Mouse (Mus musculus) MEL (cell line): Measurements from ENCODE around the gene Tuba1b. TPM values are rescaled to one million over a fixed set of nuclear protein-coding genes. Genes with fewer than 3 reads are reported as not detected.

Source experiments
- DNase-seq: peaks from one replicate; pipeline ENCODE4 v3.0.0; 2011; ENCODE audit warnings: low read depth, low spot score
- H3K27ac ChIP-seq: 2 replicates; pipeline ENCODE4 v1.5.1; 2012; ENCODE audit warnings: low read depth, mild to moderate bottlenecking, control low read depth, low read length, moderate library complexity; ENCODE audit not compliant: control insufficient read depth
- H3K27me3 ChIP-seq, 2 experiments: fragments of 150-350 bp in 1 of 2; sonication (generic) in 1 of 2; 2 replicates each; pipeline ENCODE4 v1.6.1; 2012; ENCODE audit warnings: low read length in 2 of 2, mild to moderate bottlenecking in 2 of 2, improper control_type of control experiment in 1 of 2, moderate library complexity in 1 of 2; ENCODE audit not compliant: insufficient read depth in 2 of 2, control insufficient read depth in 1 of 2
- H3K36me3 ChIP-seq, 2 experiments: 2 replicates each; pipeline ENCODE4 v1.6.1; 2012 to 2014; ENCODE audit warnings: low read length in 2 of 2, improper control_type of control experiment in 1 of 2, inconsistent platforms in 1 of 2, mild to moderate bottlenecking in 1 of 2; ENCODE audit not compliant: insufficient read depth in 2 of 2, control insufficient read depth in 1 of 2
- H3K4me1 ChIP-seq, 2 experiments: fragments of 150-350 bp in 1 of 2; sonication (generic) in 1 of 2; 2 replicates each; pipeline ENCODE4 v1.6.1; 2012; ENCODE audit warnings: low read length in 2 of 2, improper control_type of control experiment in 1 of 2, mild to moderate bottlenecking in 1 of 2; ENCODE audit not compliant: insufficient read depth in 2 of 2, control insufficient read depth in 1 of 2
- H3K4me3 ChIP-seq, 2 experiments: fragments of 150-350 bp in 1 of 2; sonication (generic) in 1 of 2; 2 replicates each; pipeline ENCODE4 v1.5.1; 2012; ENCODE audit warnings: low read depth in 2 of 2, low read length in 2 of 2, mild to moderate bottlenecking in 2 of 2, moderate library complexity in 2 of 2, control low read depth in 1 of 2, improper control_type of control experiment in 1 of 2; ENCODE audit not compliant: control insufficient read depth in 1 of 2, insufficient read depth in 1 of 2
- H3K79me2 ChIP-seq: 2 replicates; pipeline ENCODE4 v1.6.1; 2012; ENCODE audit warnings: mild to moderate bottlenecking, low read length, moderate library complexity; ENCODE audit not compliant: control insufficient read depth, poor library complexity, insufficient read depth
- H3K9ac ChIP-seq: 2 replicates; pipeline ENCODE4 v1.6.1; 2012; ENCODE audit warnings: low read depth, mild to moderate bottlenecking, control low read depth, low read length, moderate library complexity; ENCODE audit not compliant: control insufficient read depth, poor library complexity, severe bottlenecking
- H3K9me3 ChIP-seq: fragments of 150-350 bp; sonication (generic); replicated peaks from 2 replicates; pipeline ENCODE4 v1.6.1; 2012; ENCODE audit warnings: mild to moderate bottlenecking, low read length, improper control_type of control experiment, moderate library complexity; ENCODE audit not compliant: insufficient read depth
- CHD1 ChIP-seq: IDR thresholded peaks from 2 replicates; pipeline ENCODE4 v1.6.1; 2012; ENCODE audit warnings: low read depth, mild to moderate bottlenecking, inconsistent platforms, low read length, improper control_type of control experiment
- CHD2 ChIP-seq: IDR thresholded peaks from 2 replicates; pipeline ENCODE4 v1.6.1; 2011; ENCODE audit warnings: low read length, improper control_type of control experiment
- CTCF ChIP-seq, 3 experiments: IDR thresholded peaks in 2 of 3; conservative IDR thresholded peaks in 1 of 3; 2 replicates each; pipeline ENCODE4 v1.5.1; 2011 to 2012; ENCODE audit warnings: low read length in 3 of 3, low read depth in 2 of 3, mild to moderate bottlenecking in 2 of 3, improper control_type of control experiment in 1 of 3, inconsistent platforms in 1 of 3, mixed read lengths in 1 of 3, moderate library complexity in 1 of 3; ENCODE audit not compliant: control insufficient read depth in 1 of 3, insufficient read depth in 1 of 3, poor library complexity in 1 of 3, severe bottlenecking in 1 of 3
- ELF1 ChIP-seq: IDR thresholded peaks from 2 replicates; pipeline ENCODE4 v1.6.1; 2014; ENCODE audit warnings: low read depth, mild to moderate bottlenecking, inconsistent platforms, low read length, improper control_type of control experiment, moderate library complexity
- EP300 ChIP-seq, 2 experiments: IDR thresholded peaks; 2 replicates each; pipeline ENCODE4 v1.6.1; 2011; ENCODE audit warnings: improper control_type of control experiment in 2 of 2, low read length in 2 of 2, low read depth in 1 of 2, mild to moderate bottlenecking in 1 of 2
- ETS1 ChIP-seq: IDR thresholded peaks from 2 replicates; pipeline ENCODE4 v1.6.1; 2012; ENCODE audit warnings: low read depth, mild to moderate bottlenecking, inconsistent platforms, low read length, improper control_type of control experiment, moderate library complexity
- GABPA ChIP-seq: IDR thresholded peaks from 2 replicates; pipeline ENCODE4 v1.6.1; 2012; ENCODE audit warnings: low read depth, mild to moderate bottlenecking, inconsistent platforms, low read length, improper control_type of control experiment, moderate library complexity
- HCFC1 ChIP-seq: IDR thresholded peaks from 2 replicates; pipeline ENCODE4 v1.6.1; 2012; ENCODE audit warnings: low read depth, mild to moderate bottlenecking, inconsistent platforms, low read length, improper control_type of control experiment, moderate library complexity
- KAT2A ChIP-seq: conservative IDR thresholded peaks from 2 replicates; pipeline ENCODE4 v1.6.1; 2012; ENCODE audit warnings: low read depth, low read length, improper control_type of control experiment, inconsistent platforms
- MAZ ChIP-seq: IDR thresholded peaks from 2 replicates; pipeline ENCODE4 v1.6.1; 2012; ENCODE audit warnings: low read depth, mild to moderate bottlenecking, inconsistent platforms, low read length, improper control_type of control experiment
- MXI1 ChIP-seq: IDR thresholded peaks from 2 replicates; pipeline ENCODE4 v1.6.1; 2011; ENCODE audit warnings: mild to moderate bottlenecking, low read depth, low read length, improper control_type of control experiment
- MYB ChIP-seq: IDR thresholded peaks from 2 replicates; pipeline ENCODE4 v1.6.1; 2011; ENCODE audit warnings: mild to moderate bottlenecking, low read depth, low read length, improper control_type of control experiment
- MYC ChIP-seq: IDR thresholded peaks from 2 replicates; pipeline ENCODE4 v1.6.1; 2011; ENCODE audit warnings: low read depth, mild to moderate bottlenecking, low read length, improper control_type of control experiment, moderate library complexity
- NRF1 ChIP-seq: IDR thresholded peaks from 2 replicates; pipeline ENCODE4 v1.6.1; 2014; ENCODE audit warnings: low read depth, mild to moderate bottlenecking, inconsistent platforms, low read length, improper control_type of control experiment, moderate library complexity; ENCODE audit not compliant: poor library complexity, insufficient read depth, severe bottlenecking
- POLR2AphosphoS2 ChIP-seq: IDR thresholded peaks from 2 replicates; pipeline ENCODE4 v1.6.1; 2011; ENCODE audit warnings: low read length, improper control_type of control experiment
- POLR2AphosphoS5 ChIP-seq: IDR thresholded peaks from 2 replicates; pipeline ENCODE4 v1.6.1; 2012; ENCODE audit warnings: low read depth, borderline replicate concordance, mild to moderate bottlenecking, inconsistent platforms, low read length, moderate library complexity, mixed read lengths
- RAD21 ChIP-seq: IDR thresholded peaks from 2 replicates; pipeline ENCODE4 v1.6.1; 2011; ENCODE audit warnings: mild to moderate bottlenecking, low read depth, low read length, improper control_type of control experiment
- RCOR1 ChIP-seq: IDR thresholded peaks from 2 replicates; pipeline ENCODE4 v1.6.1; 2012; ENCODE audit warnings: low read depth, mild to moderate bottlenecking, inconsistent platforms, low read length, improper control_type of control experiment
- SIN3A ChIP-seq: IDR thresholded peaks from 2 replicates; pipeline ENCODE4 v1.6.1; 2012; ENCODE audit warnings: low read length, improper control_type of control experiment, inconsistent platforms
- SMC3 ChIP-seq: IDR thresholded peaks from 2 replicates; pipeline ENCODE4 v1.6.1; 2011; ENCODE audit warnings: low read depth, low read length, improper control_type of control experiment
- TBP ChIP-seq: IDR thresholded peaks from 2 replicates; pipeline ENCODE4 v1.8.0; 2011; ENCODE audit warnings: low read depth, low read length, improper control_type of control experiment
- TCF12 ChIP-seq: IDR thresholded peaks from 2 replicates; pipeline ENCODE4 v1.6.1; 2014; ENCODE audit warnings: low read depth, mild to moderate bottlenecking, inconsistent platforms, low read length, improper control_type of control experiment, moderate library complexity
- UBTF ChIP-seq: IDR thresholded peaks from 2 replicates; pipeline ENCODE4 v1.6.1; 2012; ENCODE audit warnings: low read depth, mild to moderate bottlenecking, inconsistent platforms, low read length, improper control_type of control experiment, moderate library complexity, borderline replicate concordance; ENCODE audit not compliant: insufficient read depth
- USF1 ChIP-seq: IDR thresholded peaks from 2 replicates; pipeline ENCODE4 v1.6.1; 2014; ENCODE audit warnings: low read depth, mild to moderate bottlenecking, inconsistent platforms, low read length, improper control_type of control experiment, moderate library complexity
- USF2 ChIP-seq, 2 experiments: IDR thresholded peaks; 2 replicates each; pipeline ENCODE4 v1.6.1; 2011 to 2012; ENCODE audit warnings: improper control_type of control experiment in 2 of 2, low read length in 2 of 2, borderline replicate concordance in 1 of 2, inconsistent platforms in 1 of 2, low read depth in 1 of 2, mild to moderate bottlenecking in 1 of 2; ENCODE audit not compliant: insufficient read depth in 1 of 2
- ZC3H11A ChIP-seq: IDR thresholded peaks from 2 replicates; pipeline ENCODE4 v1.6.1; 2012; ENCODE audit warnings: low read depth, mild to moderate bottlenecking, inconsistent platforms, low read length, improper control_type of control experiment
- ZNF384 ChIP-seq: IDR thresholded peaks from 2 replicates; pipeline ENCODE4 v1.6.1; 2012; ENCODE audit warnings: low read depth, mild to moderate bottlenecking, inconsistent platforms, low read length, improper control_type of control experiment
- polyA plus RNA-seq, 2 experiments: library from polyadenylated mRNA; stranded (reverse) in 1 of 2; unstranded in 1 of 2; fragments of >175 nt in 1 of 2; fragments of >200 nt in 1 of 2; gene quantifications; 2 replicates each; pipeline versions ENCODE4 v1.2.1 to v1.2.4; 2012; ENCODE audit warnings: low replicate concordance in 2 of 2, low read depth in 1 of 2; ENCODE audit not compliant: insufficient read length in 2 of 2, insufficient read depth in 1 of 2, missing spikeins in 1 of 2
- total RNA-seq: library from RNA; depleted of rRNA; stranded (reverse); fragments of 300-350 nt; gene quantifications from 2 replicates; pipeline ENCODE4 v1.2.3, GENCODE M21; 2012

Tuba1b gene
- total and polyA plus RNA-seq, 3 experiments = 1,577 to 1,861 TPM; not detected in 1

GRCm38 (mm10) chr15:98904692-98905091, 29.7 kb downstream of the Tuba1b start:
- H3K36me3 ChIP-seq = no peaks in the 10 kb centered on the region
- H3K9me3 ChIP-seq = no peaks in the 10 kb centered on the region
- TF ChIP-seq MYB = no peak
- TF ChIP-seq MXI1 = no peak
- TF ChIP-seq TCF12 = no peak
- no peak for TF ChIP-seq KAT2A
- no peak for TF ChIP-seq RCOR1
- peak; percentile 48 for TF ChIP-seq SMC3
- TF ChIP-seq POLR2AphosphoS5 = no peak
- no peak for TF ChIP-seq GABPA
- no peak for TF ChIP-seq USF1
- no peak for TF ChIP-seq NRF1
- TF ChIP-seq EP300 (IDR thresholded peaks at IDR 0.05; ENCODE audit: low read depth in 1 of 2, low read length in 2 of 2) = no peak
- TF ChIP-seq ELF1 = no peak
- TF ChIP-seq MYC = no peak
- TF ChIP-seq POLR2AphosphoS2 = no peak
- TF ChIP-seq CHD2 = no peak
- TF ChIP-seq RAD21 = peak; percentile 15; the same call in 1 of the 2 replicates
- TF ChIP-seq CTCF (IDR thresholded peaks at IDR 0.05 in 2 of 3, conservative IDR thresholded peaks at IDR 0.05 in 1 of 3; ENCODE audit: control insufficient read depth in 1 of 3, insufficient read depth in 1 of 3, low read depth in 2 of 3, low read length in 3 of 3, poor library complexity in 1 of 3, severe bottlenecking in 1 of 3) = peak; percentile 77 to 95 (median 80)
- no peak for TF ChIP-seq USF2 (IDR thresholded peaks at IDR 0.05; ENCODE audit: borderline replicate concordance in 1 of 2, insufficient read depth in 1 of 2, low read depth in 1 of 2, low read length in 2 of 2)
- H3K4me1 ChIP-seq = no peaks in the 10 kb centered on the region
- H3K79me2 ChIP-seq = no peaks in the 10 kb centered on the region
- peak; percentile 63 for DNase-seq
- H3K4me3 ChIP-seq = no peak overlapping the region
- H3K27me3 ChIP-seq = no peaks in the 10 kb centered on the region
- H3K27ac ChIP-seq = no peak overlapping the region
- no peak overlapping the region for H3K9ac ChIP-seq

- Histone ChIP-seq H3K27ac (no peak overlapping the region), H3K27me3 (peaks cover 0 to 3% of the 10 kb centered on the region in 2 experiments; a peak in 2 of 4 replicates)
- no peak for DNase-seq
These were observed 31.8 kb downstream of the Tuba1b start for GRCm38 (mm10) chr15:98902600-98902999.

More at GRCm38 (mm10) chr15:98902600-98902999, 31.8 kb downstream of the Tuba1b start:
- Histone ChIP-seq H3K9ac (no peak overlapping the region), H3K4me3 (no peak overlapping the region), H3K9me3 (no peaks in the 10 kb centered on the region), H3K36me3 (no peaks in the 10 kb centered on the region), H3K4me1 (no peaks in the 10 kb centered on the region), H3K79me2 (no peaks in the 10 kb centered on the region)
- no peak for TF ChIP-seq ZNF384
- TF ChIP-seq TBP = no peak
- no peak for TF ChIP-seq POLR2AphosphoS2
- no peak for TF ChIP-seq HCFC1
- TF ChIP-seq CHD1 = no peak
- TF ChIP-seq UBTF = no peak
- TF ChIP-seq MYB = no peak
- no peak for TF ChIP-seq SIN3A
- no peak for TF ChIP-seq MAZ
- TF ChIP-seq TCF12 = no peak
- no peak for TF ChIP-seq MXI1
- TF ChIP-seq USF1 = no peak
- TF ChIP-seq ZC3H11A = no peak
- TF ChIP-seq ETS1 = no peak
- TF ChIP-seq POLR2AphosphoS5 = no peak
